Mouse (Mus musculus): ENCODE results near the gene Itga4. TPM values are rescaled to one million over a fixed set of nuclear protein-coding genes. Genes with fewer than 3 reads are reported as not detected.

Itga4 gene
- polyA plus RNA-seq, 1 experiment from 2014 or later, result 6.1 TPM

GRCm38 (mm10) chr2:79316182-79316880 lies 61.1 kb downstream of the Itga4 start:
- Histone ChIP-seq H3K4me2 (ENCODE audit: low read depth, low read length) (no peak overlapping the region), H3K9me3 (replicated peaks; ENCODE audit: control insufficient read depth, low read length) (no peaks in the 10 kb centered on the region), H3K4me1 (ENCODE audit: control insufficient read depth, insufficient read depth, low read length) (no peaks in the 10 kb centered on the region), H3K27me3 (ENCODE audit: control insufficient read depth, insufficient read depth, low read length) (no peaks in the 10 kb centered on the region), H3K36me3 (ENCODE audit: control insufficient read depth, insufficient read depth, low read length) (no peaks in the 10 kb centered on the region), H3K27ac (ENCODE audit: low read length) (no peak overlapping the region), H3K9ac (ENCODE audit: low read length) (no peak overlapping the region), H3K4me3 (replicated peaks; ENCODE audit: low read length) (no peak overlapping the region)
- WGBS, result 77% methylated on average over 9 of the region's 9 CpGs
- ATAC-seq (ENCODE audit: insufficient read depth, low FRiP score), result peak; percentile 37

- no peaks in the 10 kb centered on the region for H3K9me3 ChIP-seq (replicated peaks; ENCODE audit: control insufficient read depth, low read length)
- H3K36me3 ChIP-seq (ENCODE audit: control insufficient read depth, insufficient read depth, low read length), result no peaks in the 10 kb centered on the region
- no peaks in the 10 kb centered on the region for H3K27me3 ChIP-seq (ENCODE audit: control insufficient read depth, insufficient read depth, low read length)
- no peak for ATAC-seq (ENCODE audit: insufficient read depth, low FRiP score)
- H3K27ac ChIP-seq (ENCODE audit: low read length), result no peak overlapping the region
- H3K9ac ChIP-seq (ENCODE audit: low read length), result no peak overlapping the region
- H3K4me3 ChIP-seq (replicated peaks; ENCODE audit: low read length), result no peak overlapping the region
- no peaks in the 10 kb centered on the region for H3K4me1 ChIP-seq (ENCODE audit: control insufficient read depth, insufficient read depth, low read length)
- 59% methylated on average over 2 of the region's 2 CpGs for WGBS
- no peak overlapping the region for H3K4me2 ChIP-seq (ENCODE audit: low read depth, low read length)
These were observed 72.9 kb downstream of the Itga4 start for GRCm38 (mm10) chr2:79328079-79328478.

GRCm38 (mm10) chr2:79334661-79335060 lies 79.4 kb downstream of the Itga4 start:
- Histone ChIP-seq H3K4me2 (ENCODE audit: low read depth, low read length) (no peak overlapping the region), H3K27me3 (ENCODE audit: control insufficient read depth, insufficient read depth, low read length) (no peaks in the 10 kb centered on the region), H3K9ac (ENCODE audit: low read length) (no peak overlapping the region), H3K27ac (ENCODE audit: low read length) (no peak overlapping the region), H3K4me1 (ENCODE audit: control insufficient read depth, insufficient read depth, low read length) (no peaks in the 10 kb centered on the region), H3K9me3 (replicated peaks; ENCODE audit: control insufficient read depth, low read length) (no peaks in the 10 kb centered on the region), H3K36me3 (ENCODE audit: control insufficient read depth, insufficient read depth, low read length) (no peaks in the 10 kb centered on the region), H3K4me3 (replicated peaks; ENCODE audit: low read length) (no peak overlapping the region)
- no peak for ATAC-seq (ENCODE audit: insufficient read depth, low FRiP score)

GRCm38 (mm10) chr2:79336141-79336540 lies 80.9 kb downstream of the Itga4 start:
- Histone ChIP-seq H3K27ac (ENCODE audit: low read length) (no peak overlapping the region), H3K4me3 (replicated peaks; ENCODE audit: low read length) (no peak overlapping the region), H3K27me3 (ENCODE audit: control insufficient read depth, insufficient read depth, low read length) (no peaks in the 10 kb centered on the region), H3K36me3 (ENCODE audit: control insufficient read depth, insufficient read depth, low read length) (no peaks in the 10 kb centered on the region), H3K9me3 (replicated peaks; ENCODE audit: control insufficient read depth, low read length) (no peaks in the 10 kb centered on the region), H3K4me1 (ENCODE audit: control insufficient read depth, insufficient read depth, low read length) (no peaks in the 10 kb centered on the region), H3K9ac (ENCODE audit: low read length) (no peak overlapping the region), H3K4me2 (ENCODE audit: low read depth, low read length) (no peak overlapping the region)
- ATAC-seq (ENCODE audit: insufficient read depth, low FRiP score), result no peak
- WGBS, result 40% methylated on average over 1 of the region's 1 CpGs

GRCm38 (mm10) chr2:79339003-79339402 lies 83.8 kb downstream of the Itga4 start:
- Histone ChIP-seq H3K9ac (ENCODE audit: low read length) (no peak overlapping the region), H3K36me3 (ENCODE audit: control insufficient read depth, insufficient read depth, low read length) (no peaks in the 10 kb centered on the region), H3K4me1 (ENCODE audit: control insufficient read depth, insufficient read depth, low read length) (no peaks in the 10 kb centered on the region), H3K4me3 (replicated peaks; ENCODE audit: low read length) (no peak overlapping the region), H3K27ac (ENCODE audit: low read length) (no peak overlapping the region), H3K9me3 (replicated peaks; ENCODE audit: control insufficient read depth, low read length) (0 out of 2 replicates have a peak, but pooled peaks cover 3% of the 10 kb centered on the region), H3K4me2 (ENCODE audit: low read depth, low read length) (no peak overlapping the region), H3K27me3 (ENCODE audit: control insufficient read depth, insufficient read depth, low read length) (no peaks in the 10 kb centered on the region)
- 68% methylated on average over 1 of the region's 1 CpGs for WGBS
- no peak for ATAC-seq (ENCODE audit: insufficient read depth, low FRiP score)

- H3K36me3 ChIP-seq (ENCODE audit: control insufficient read depth, insufficient read depth, low read length), result no peaks in the 10 kb centered on the region
- H3K27me3 ChIP-seq (ENCODE audit: control insufficient read depth, insufficient read depth, low read length), result no peaks in the 10 kb centered on the region
- 0 out of 2 replicates have a peak, but pooled peaks cover 3% of the 10 kb centered on the region for H3K9me3 ChIP-seq (replicated peaks; ENCODE audit: control insufficient read depth, low read length)
- H3K4me1 ChIP-seq (ENCODE audit: control insufficient read depth, insufficient read depth, low read length), result no peaks in the 10 kb centered on the region
- no peak overlapping the region for H3K27ac ChIP-seq (ENCODE audit: low read length)
- 74% methylated on average over 8 of the region's 8 CpGs for WGBS
- H3K9ac ChIP-seq (ENCODE audit: low read length), result no peak overlapping the region
- ATAC-seq (ENCODE audit: insufficient read depth, low FRiP score), result no peak
- H3K4me3 ChIP-seq (replicated peaks; ENCODE audit: low read length), result no peak overlapping the region
- H3K4me2 ChIP-seq (ENCODE audit: low read depth, low read length), result no peak overlapping the region
These were observed 87.9 kb downstream of the Itga4 start for GRCm38 (mm10) chr2:79343115-79343514.

GRCm38 (mm10) chr2:79351179-79352099 lies 96.2 kb downstream of the Itga4 start:
- no peak for ATAC-seq (ENCODE audit: insufficient read depth, low FRiP score)
- Histone ChIP-seq H3K4me3 (replicated peaks; ENCODE audit: low read length) (no peak overlapping the region), H3K36me3 (ENCODE audit: control insufficient read depth, insufficient read depth, low read length) (no peaks in the 10 kb centered on the region), H3K9ac (ENCODE audit: low read length) (no peak overlapping the region), H3K4me1 (ENCODE audit: control insufficient read depth, insufficient read depth, low read length) (no peaks in the 10 kb centered on the region), H3K27ac (ENCODE audit: low read length) (no peak overlapping the region), H3K4me2 (ENCODE audit: low read depth, low read length) (no peak overlapping the region), H3K27me3 (ENCODE audit: control insufficient read depth, insufficient read depth, low read length) (no peaks in the 10 kb centered on the region), H3K9me3 (replicated peaks; ENCODE audit: control insufficient read depth, low read length) (no peaks in the 10 kb centered on the region)
- 76% methylated on average over 6 of the region's 6 CpGs for WGBS

- H3K27ac ChIP-seq (ENCODE audit: low read length), result no peak overlapping the region
- ATAC-seq (ENCODE audit: insufficient read depth, low FRiP score), result no peak
- 72% methylated on average over 4 of the region's 4 CpGs for whole genome bisulfite sequencing
- no peak overlapping the region for H3K4me2 ChIP-seq (ENCODE audit: low read depth, low read length)
- H3K4me1 ChIP-seq (ENCODE audit: control insufficient read depth, insufficient read depth, low read length), result no peaks in the 10 kb centered on the region
- H3K36me3 ChIP-seq (ENCODE audit: control insufficient read depth, insufficient read depth, low read length), result no peaks in the 10 kb centered on the region
- H3K9ac ChIP-seq (ENCODE audit: low read length), result no peak overlapping the region
- no peak overlapping the region for H3K4me3 ChIP-seq (replicated peaks; ENCODE audit: low read length)
- no peaks in the 10 kb centered on the region for H3K27me3 ChIP-seq (ENCODE audit: control insufficient read depth, insufficient read depth, low read length)
- H3K9me3 ChIP-seq (replicated peaks; ENCODE audit: control insufficient read depth, low read length), result no peaks in the 10 kb centered on the region
These were observed 97.0 kb downstream of the Itga4 start for GRCm38 (mm10) chr2:79352100-79352802.

GRCm38 (mm10) chr2:79354773-79355172 lies 99.5 kb downstream of the Itga4 start:
- no peaks in the 10 kb centered on the region for H3K36me3 ChIP-seq (ENCODE audit: control insufficient read depth, insufficient read depth, low read length)
- H3K4me2 ChIP-seq (ENCODE audit: low read depth, low read length), result no peak overlapping the region
- H3K27ac ChIP-seq (ENCODE audit: low read length), result no peak overlapping the region
- H3K9me3 ChIP-seq (replicated peaks; ENCODE audit: control insufficient read depth, low read length), result no peaks in the 10 kb centered on the region
- no peak overlapping the region for H3K9ac ChIP-seq (ENCODE audit: low read length)
- ATAC-seq (ENCODE audit: insufficient read depth, low FRiP score), result no peak
- no peak overlapping the region for H3K4me3 ChIP-seq (replicated peaks; ENCODE audit: low read length)
- 85% methylated on average over 16 of the region's 16 CpGs for WGBS
- H3K27me3 ChIP-seq (ENCODE audit: control insufficient read depth, insufficient read depth, low read length), result no peaks in the 10 kb centered on the region
- H3K4me1 ChIP-seq (ENCODE audit: control insufficient read depth, insufficient read depth, low read length), result no peaks in the 10 kb centered on the region

Data from stomach, embryonic 16.5 days (tissue).